Mouse (Mus musculus) thymus, adult 2 months (tissue): ENCODE measurements around the gene Itpr2. TPM values are rescaled to one million over a fixed set of nuclear protein-coding genes. Genes with fewer than 3 reads are reported as not detected.

Source experiments
- DNase-seq: peaks from one replicate; pipeline ENCODE4 v3.0.0; 2021
- H3K27ac ChIP-seq: fragments of 200-500 bp; 2 replicates; pipeline ENCODE4 v1.5.1; 2012; ENCODE audit warnings: low read length, control low read depth; ENCODE audit not compliant: control insufficient read depth, insufficient read depth
- H3K27me3 ChIP-seq: fragments of 200-500 bp; 2 replicates; pipeline ENCODE4 v1.6.1; 2012; ENCODE audit warnings: mild to moderate bottlenecking, low read length, moderate library complexity, mixed read lengths; ENCODE audit not compliant: control insufficient read depth, insufficient read depth
- H3K36me3 ChIP-seq: fragments of 200-500 bp; 2 replicates; pipeline ENCODE4 v1.6.1; 2012; ENCODE audit warnings: mild to moderate bottlenecking, low read length, moderate library complexity; ENCODE audit not compliant: control insufficient read depth, insufficient read depth
- H3K4me1 ChIP-seq: fragments of 200-500 bp; replicated peaks from 2 replicates; pipeline ENCODE4 v1.6.1; 2012; ENCODE audit warnings: low read length; ENCODE audit not compliant: control insufficient read depth, insufficient read depth
- H3K4me3 ChIP-seq: fragments of 200-500 bp; 2 replicates; pipeline ENCODE4 v1.5.1; 2012; ENCODE audit warnings: mild to moderate bottlenecking, low read length, control low read depth, moderate library complexity; ENCODE audit not compliant: control insufficient read depth, insufficient read depth
- CTCF ChIP-seq: fragments of 200-500 bp; IDR thresholded peaks from 2 replicates; pipeline ENCODE4 v1.5.1; 2012; ENCODE audit warnings: mild to moderate bottlenecking, control low read depth, low read length, moderate library complexity, borderline replicate concordance; ENCODE audit not compliant: control insufficient read depth, poor library complexity, insufficient read depth; ENCODE audit errors: extremely low read depth
- POLR2A ChIP-seq: fragments of 200-500 bp; IDR thresholded peaks from 2 replicates; pipeline ENCODE4 v1.6.1; 2012; ENCODE audit warnings: mild to moderate bottlenecking, low read length, control low read depth, moderate library complexity; ENCODE audit not compliant: control insufficient read depth, poor library complexity, insufficient read depth; ENCODE audit errors: extremely low read depth
- WGBS: fragments of 180-500 bp; shearing (Covaris S2); methylation state at CpG from one replicate; pipeline ENCODE4 v1.1.7; 2018; 5-methylcytosine and 5-hydroxymethylcytosine counted together
- polyA plus RNA-seq: library from polyadenylated mRNA; depleted of rRNA; stranded (reverse); fragments of >200 nt; gene quantifications from 2 replicates; pipeline ENCODE4 v1.2.3, GENCODE M21; 2012

Gene Itpr2
- polyA plus RNA-seq, 1 experiment, result 60.3 TPM

DNA sequence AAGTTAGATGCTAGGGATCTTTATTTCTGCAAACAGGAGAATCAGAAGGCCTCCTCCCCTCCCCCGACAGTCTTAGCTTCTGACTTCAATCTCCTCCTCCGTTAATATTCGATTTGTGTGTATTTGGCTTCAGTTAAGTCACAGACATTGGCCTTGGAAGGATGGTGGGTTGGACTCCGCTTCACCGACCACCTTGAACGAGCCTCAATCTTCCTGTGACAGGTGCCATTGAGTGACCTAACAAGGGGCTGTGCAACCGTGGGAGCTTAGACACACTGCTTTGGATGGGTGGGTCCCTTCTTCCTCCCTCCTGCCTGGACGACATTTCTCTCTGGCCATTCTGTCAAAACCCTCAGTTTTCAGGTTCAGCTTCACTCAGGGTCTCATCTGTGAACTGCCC lies 366.7 kb downstream of the Itpr2 start:
- TF ChIP-seq POLR2A, result no peak
- Histone ChIP-seq H3K36me3 (peaks cover 16% of the 10 kb centered on the region; the same call in 1 of the 2 replicates), H3K27me3 (no peaks in the 10 kb centered on the region), H3K4me1 (no peaks in the 10 kb centered on the region), H3K4me3 (no peak overlapping the region), H3K27ac (no peak overlapping the region)
- 96% methylated on average over 8 of the region's 8 CpGs for WGBS
- DNase-seq, result no peak

DNA sequence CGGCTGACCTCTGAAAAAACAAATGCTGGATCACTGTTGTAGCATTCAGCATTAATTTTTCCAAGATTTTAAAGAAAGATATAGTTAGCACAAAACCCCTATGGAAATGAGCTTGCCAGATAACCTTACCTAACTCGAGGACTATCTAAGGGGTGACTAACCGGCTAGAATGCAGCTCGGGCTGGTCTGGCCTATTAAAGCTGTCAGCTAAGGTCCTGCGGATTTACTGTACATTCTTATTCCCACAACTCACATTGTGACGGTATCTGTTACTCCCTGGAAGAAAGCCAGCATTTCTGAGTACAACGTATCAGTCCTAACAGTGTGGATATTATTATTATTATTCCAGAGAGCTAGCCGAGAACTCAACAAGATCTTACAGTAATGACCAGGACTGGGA lies 368.1 kb downstream of the Itpr2 start:
- Histone ChIP-seq H3K27ac (no peak overlapping the region), H3K4me1 (no peaks in the 10 kb centered on the region), H3K36me3 (peaks cover 9% of the 10 kb centered on the region; the same call in 1 of the 2 replicates), H3K27me3 (no peaks in the 10 kb centered on the region), H3K4me3 (no peak overlapping the region)
- TF ChIP-seq CTCF, result no peak
- no peak for TF ChIP-seq POLR2A
- DNase-seq, result no peak
- WGBS, result 92% methylated on average over 8 of the region's 8 CpGs

DNA sequence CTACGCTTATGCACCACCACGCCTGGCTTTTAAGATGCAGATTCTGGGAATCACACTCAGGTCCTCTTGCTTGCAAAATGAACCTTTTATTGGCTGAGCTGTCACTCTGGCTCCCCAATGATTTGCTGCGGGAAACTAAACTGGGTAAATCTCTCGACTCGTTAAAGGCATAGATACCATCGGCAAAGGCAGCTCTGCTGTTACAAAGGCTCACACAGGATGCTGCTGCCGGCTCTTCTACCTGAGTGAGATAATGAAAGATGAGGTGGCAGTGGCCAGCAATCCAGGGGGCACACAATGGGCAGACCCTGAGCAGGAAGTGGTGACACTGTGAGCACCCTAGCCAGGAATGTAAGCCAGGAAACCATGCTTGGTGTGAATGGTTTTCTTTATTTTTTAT lies 373.0 kb downstream of the Itpr2 start:
- no peaks in the 10 kb centered on the region for H3K27me3 ChIP-seq
- WGBS, result 97% methylated on average over 7 of the region's 7 CpGs
- no peaks in the 10 kb centered on the region for H3K36me3 ChIP-seq
- H3K27ac ChIP-seq, result no peak overlapping the region
- TF ChIP-seq POLR2A, result no peak
- no peak for TF ChIP-seq CTCF
- no peak overlapping the region for H3K4me3 ChIP-seq
- DNase-seq, result no peak
- no peaks in the 10 kb centered on the region for H3K4me1 ChIP-seq

DNA sequence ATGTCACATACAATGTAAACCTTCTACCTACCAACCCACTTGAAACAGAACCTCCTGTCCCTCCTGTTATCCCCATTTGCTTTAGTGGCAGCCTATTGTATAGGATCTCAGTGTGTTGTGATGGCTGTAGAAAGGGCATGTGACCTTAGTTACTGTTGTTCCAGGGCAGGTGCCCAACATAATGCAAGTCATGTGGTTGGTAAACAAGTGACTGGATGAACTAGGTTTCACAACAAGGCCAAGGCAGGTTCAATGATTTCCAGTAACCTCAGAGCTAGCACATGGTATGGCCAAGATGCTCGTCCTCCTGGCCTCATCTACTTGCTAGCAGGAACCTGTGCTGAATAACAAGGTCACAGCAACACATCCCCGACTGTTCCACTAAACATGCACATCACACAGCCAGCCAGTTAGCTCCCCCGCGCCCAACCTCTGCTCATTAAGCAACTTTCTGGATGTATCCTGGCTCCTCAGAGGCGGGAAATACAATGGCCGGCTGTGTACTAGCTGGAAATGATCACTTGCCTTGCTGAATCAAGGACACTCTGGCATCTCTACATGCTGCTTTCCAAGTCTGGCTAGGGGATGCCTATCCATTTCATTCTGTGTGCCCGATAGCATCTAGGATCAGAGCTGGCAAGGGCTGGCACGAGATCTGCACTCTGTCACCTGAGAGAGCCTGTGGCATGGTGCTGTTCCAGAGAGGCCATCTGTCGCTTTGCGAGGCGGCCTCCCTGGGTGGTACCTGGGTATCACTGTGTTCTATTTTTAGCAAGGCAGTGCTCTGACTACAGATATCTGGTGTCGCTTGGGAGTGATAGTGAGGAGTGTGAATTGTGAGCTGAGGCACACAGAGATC lies 375.0 kb downstream of the Itpr2 start:
- TF ChIP-seq CTCF (no peak), POLR2A (no peak)
- Histone ChIP-seq H3K27ac (no peak overlapping the region), H3K36me3 (peaks cover 1% of the 10 kb centered on the region), H3K4me1 (no peaks in the 10 kb centered on the region), H3K4me3 (no peak overlapping the region), H3K27me3 (no peaks in the 10 kb centered on the region)
- WGBS, result 94% methylated on average over 12 of the region's 12 CpGs
- no peak for DNase-seq

DNA sequence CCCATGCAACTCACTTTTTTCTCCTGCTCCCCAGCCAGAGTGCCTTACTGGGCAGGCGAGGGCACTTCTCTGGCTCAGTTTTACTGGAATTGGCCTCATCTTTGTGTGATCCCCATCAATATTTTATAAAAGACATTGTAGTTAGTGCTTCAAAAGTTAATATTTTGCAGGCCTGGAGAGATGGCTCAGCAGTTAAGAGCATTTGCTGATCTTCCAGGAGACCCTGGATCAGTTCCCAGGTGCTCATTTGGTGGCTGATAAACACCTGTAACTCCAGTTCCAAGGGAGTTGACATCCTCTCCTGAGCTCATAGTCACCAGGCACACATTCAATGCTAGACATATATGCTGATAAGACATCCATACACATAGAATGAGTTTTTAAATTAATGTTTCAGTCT lies 376.4 kb downstream of the Itpr2 start:
- Histone ChIP-seq H3K27me3 (no peaks in the 10 kb centered on the region), H3K4me1 (no peaks in the 10 kb centered on the region), H3K4me3 (no peak overlapping the region), H3K27ac (no peak overlapping the region), H3K36me3 (peaks cover 14% of the 10 kb centered on the region)
- TF ChIP-seq POLR2A (no peak), CTCF (no peak)
- WGBS, result 100% methylated on average over 1 of the region's 1 CpGs
- no peak for DNase-seq

DNA sequence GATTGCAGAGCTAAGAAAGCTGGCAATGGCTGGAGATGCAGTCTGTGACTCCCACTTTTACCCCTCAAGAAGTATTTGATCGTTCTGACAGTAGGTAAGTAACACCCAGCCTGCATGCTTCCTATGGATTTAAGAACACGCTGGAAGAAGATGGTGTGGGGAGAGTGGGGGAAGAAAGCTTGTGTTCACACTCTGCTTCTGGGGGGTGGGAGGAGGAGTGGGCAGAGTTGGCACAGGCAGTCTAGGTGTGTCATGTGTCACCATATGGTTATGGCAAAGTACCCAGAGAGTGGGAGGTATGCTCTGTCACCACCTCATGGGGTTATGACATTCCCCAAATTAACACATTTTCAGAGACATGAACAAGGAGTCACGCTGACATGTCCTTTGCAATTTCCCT lies 377.5 kb downstream of the Itpr2 start:
- TF ChIP-seq POLR2A, result no peak
- TF ChIP-seq CTCF, result no peak
- DNase-seq, result no peak
- 94% methylated on average over 3 of the region's 3 CpGs for WGBS
- Histone ChIP-seq H3K4me1 (no peaks in the 10 kb centered on the region), H3K4me3 (no peak overlapping the region), H3K27ac (no peak overlapping the region), H3K36me3 (peaks cover 14% of the 10 kb centered on the region), H3K27me3 (no peaks in the 10 kb centered on the region)
